Mouse (Mus musculus): ENCODE measurements around the gene Rfc1.

DNA sequence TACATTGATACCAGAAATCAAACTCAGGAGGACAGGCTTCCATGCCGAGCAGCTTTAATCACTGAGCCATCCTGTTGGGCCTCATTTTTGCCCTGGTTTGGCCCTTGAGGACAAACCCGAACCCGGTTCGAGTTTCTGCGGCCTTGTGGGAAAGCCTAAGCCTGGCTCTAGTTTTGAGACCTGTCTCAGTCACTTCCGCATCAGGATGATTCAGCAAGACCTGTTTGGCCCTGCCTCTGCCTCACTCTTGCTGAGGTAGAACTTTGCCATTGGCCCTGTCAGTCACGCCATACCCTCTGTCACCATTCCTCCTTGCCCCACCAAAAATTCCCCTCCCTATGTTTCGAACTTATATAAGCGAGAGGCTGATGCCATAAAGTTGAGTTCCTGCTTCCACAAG lies 35.3 kb downstream of the Rfc1 start:
- TF ChIP-seq CTCF (IDR thresholded peaks at IDR 0.05; ENCODE audit: control insufficient read depth, insufficient read depth, low read length) (no peak), POLR2A (IDR thresholded peaks at IDR 0.05; ENCODE audit: borderline replicate concordance, control insufficient read depth, low read depth, low read length) (no peak)

All from bone marrow, adult 2 months (tissue).